Mouse (Mus musculus) CD4-positive, CD25-positive, alpha-beta regulatory T cell, adult 2 months (primary cell): ENCODE data around the gene Dkk3.

Source experiments
- DNase-seq: peaks from one replicate; pipeline ENCODE4 v3.0.0-alpha.2; 2012; ENCODE audit warnings: low read depth, low spot score

Dkk3 gene

GRCm38 (mm10) chr7:112082636-112083035, 76.2 kb downstream of the Dkk3 start:
- no peak for DNase-seq

GRCm38 (mm10) chr7:112074868-112075267, 84.0 kb downstream of the Dkk3 start:
- DNase-seq = no peak
